Mouse (Mus musculus) frontal cortex, postnatal 14 days (tissue): ENCODE measurements at regions not wholly inside any gene's neighbourhood (a gene's known extent, or its start where the extent isn't known, plus 50 kb on each side); places are given as distances from the start of the nearest gene placed in this dataset.

ENCODE experiments used
- DNase-seq, 2 experiments: peaks; one replicate each; pipeline ENCODE4 v3.0.0; 2022; ENCODE audit warnings: low spot score in 2 of 2

GRCm38 (mm10) chr6:140300470-140301145 lies 123.2 kb upstream of the Plekha5 start:
- no peak for DNase-seq

DNA sequence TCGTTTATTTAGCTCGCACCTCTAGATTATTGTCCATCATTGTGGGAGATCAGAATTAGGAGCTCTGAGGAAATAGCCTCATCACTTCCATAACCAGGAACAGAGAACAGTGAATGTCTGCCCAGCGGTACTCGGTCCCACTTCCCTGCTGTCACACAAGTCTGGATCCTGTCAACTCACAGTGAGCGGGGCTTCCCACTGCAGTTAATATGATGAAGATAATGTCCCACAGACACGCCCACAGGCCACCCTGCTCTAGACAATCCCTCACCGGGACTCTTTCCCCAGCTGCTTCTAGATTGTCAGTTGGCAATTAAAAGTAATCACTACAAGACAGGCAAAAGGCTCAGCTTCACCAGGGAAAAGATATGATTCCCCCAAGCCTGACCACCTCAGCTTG lies 124.2 kb upstream of the Plekha5 start:
- no peak for DNase-seq

DNA sequence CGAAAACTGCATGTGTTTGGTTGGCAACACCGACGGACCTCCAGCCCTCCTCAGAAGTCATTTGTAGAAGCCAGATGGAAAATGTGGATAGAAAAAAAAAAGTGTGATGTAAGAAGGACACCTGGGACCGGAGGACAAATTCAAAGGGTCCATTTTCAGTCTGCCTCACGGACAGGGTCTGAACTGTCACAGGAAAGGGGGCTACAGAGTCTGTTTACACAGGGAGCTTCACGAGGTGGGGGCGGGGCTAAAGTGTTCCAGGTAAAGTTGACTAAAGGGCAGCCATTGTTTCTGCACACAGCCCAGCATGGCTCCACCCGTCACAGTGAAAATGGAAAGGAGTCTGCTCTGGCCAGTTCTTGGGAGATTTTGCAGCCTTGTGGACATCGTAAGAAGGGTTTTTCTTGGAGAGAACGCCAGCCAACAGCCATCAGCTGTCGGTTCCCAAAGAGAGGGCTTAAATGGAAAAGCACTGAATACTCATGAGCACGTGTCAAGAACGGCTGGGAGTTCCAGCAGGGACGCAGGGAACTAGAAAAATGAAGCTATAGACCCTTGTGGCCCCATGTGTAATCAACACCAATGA lies 125.8 kb upstream of the Plekha5 start:
- DNase-seq: no peak

- DNase-seq: no peak
These were observed 126.3 kb upstream of the Plekha5 start for GRCm38 (mm10) chr6:140297561-140297960.

DNA sequence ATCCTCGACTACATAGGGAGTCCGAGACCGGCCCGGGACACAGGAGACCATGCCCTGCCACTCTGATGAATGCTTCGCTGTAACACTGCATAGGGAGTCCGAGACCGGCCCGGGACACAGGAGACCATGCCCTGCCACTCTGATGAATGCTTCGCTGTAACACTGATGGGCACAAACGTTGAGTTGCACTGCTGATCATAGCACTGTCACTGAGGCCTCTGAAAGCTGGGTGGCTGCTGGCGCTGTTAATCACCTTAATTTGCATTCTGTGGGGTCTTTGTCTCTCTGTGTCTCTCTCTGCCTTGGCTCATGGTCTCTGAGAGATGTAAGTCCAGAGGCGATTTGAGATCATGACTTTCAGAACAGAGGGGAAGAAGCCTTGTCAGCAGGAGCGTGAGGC lies 133.7 kb upstream of the Plekha5 start:
- DNase-seq: no peak

DNA sequence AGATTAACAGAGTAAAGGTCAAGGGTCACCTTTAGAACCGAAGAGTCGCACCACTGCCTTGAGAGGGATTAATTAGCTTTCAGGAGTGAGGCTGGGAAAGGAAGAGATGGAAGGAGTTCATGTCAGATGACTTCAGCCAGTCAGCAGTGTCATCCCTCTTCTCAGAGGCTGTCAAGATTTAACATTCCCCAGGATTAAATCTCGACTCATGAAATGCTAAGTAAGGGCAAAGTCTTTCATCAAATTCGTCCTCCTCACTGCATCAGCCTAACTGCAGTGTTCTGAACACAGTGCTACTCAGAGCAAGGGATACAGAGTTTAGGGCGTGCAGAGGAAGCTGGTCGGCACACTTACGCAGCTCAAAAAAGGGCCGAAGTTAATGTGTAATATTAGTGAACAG lies 135.1 kb upstream of the Plekha5 start:
- DNase-seq: no peak

DNA sequence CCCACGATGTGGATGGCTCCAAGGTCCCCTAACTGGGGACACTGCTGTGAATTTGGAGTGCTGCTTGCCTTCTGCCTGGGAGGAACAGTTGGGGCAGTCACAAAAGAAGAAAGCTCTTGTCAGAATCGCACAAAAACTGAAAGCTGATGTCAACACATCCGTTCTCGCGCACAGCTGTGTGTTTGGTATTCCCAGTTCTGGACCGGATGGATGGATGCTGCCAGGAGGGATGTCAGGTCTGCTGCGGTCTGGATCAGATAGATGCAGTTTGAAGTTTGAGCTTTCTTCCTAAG lies 141.6 kb upstream of the Plekha5 start:
- no peak for DNase-seq

DNA sequence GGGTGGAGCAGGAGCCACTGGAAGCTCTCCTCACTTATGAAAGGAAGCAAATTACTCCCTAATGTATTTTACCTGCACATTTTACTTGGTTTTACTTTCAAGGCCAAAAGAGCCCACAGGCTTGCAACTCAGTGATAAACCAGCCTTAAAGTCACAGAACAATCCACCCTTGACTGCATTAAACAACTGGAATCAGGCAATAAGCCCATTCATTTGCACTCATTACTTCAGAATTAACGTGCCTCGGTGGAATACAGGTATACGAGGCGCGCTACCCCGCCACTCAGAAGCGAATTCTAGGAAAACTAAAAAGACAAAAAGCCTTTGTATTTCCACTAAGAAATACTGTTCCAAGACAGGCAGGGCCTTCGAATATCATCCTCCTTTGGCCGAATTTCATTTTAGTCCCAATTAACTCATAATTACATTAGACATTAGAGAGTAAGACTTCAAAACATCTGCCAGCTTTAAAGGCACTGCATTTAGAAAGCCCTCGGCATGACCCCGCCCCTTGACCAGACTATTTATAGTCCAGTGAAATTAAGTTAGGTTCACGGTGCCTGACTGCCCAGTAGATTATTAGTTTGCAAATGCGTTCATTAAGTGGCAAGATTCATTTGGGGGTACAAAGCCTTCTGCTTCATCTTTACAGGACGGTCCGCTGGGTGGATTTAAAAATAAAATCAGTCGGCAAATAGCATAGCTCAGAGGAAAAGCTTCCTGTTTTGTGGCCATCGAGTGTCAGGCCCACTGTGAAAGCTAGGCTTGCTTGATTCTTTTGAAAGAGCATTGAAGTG lies 142.2 kb upstream of the Plekha5 start:
- DNase-seq: no peak

DNA sequence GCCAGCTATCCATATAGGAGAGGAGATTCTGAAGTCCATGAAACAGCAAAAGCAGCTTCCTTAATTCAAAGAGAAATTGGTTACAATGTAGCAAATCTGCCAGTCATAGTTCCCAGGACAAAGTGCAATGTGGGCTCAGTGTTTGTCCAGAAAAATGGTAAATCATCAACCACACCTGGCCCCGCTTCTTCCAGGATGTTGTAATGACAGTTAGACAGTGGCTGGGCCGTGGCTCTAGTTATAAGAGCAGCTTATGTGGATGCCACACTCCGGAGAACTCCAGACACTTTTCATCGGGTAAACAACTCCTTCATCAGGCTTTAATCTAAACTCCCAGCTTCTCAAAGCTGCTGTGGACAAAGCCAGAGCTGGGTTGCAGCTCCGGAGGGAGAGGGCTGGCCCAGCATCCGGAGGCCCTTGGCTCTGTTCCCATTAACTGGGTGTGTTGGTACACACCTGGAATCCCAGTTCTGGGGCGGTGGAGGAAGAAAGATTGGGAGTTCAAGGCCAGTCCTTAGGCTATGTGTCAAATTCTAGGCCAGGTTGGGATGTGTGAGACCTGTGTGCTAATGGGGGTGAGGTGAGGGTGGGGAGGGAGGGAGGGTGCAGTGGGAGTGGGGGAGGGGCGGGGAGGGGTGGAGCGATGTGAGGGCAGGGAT lies 142.9 kb upstream of the Plekha5 start:
- no peak for DNase-seq

DNA sequence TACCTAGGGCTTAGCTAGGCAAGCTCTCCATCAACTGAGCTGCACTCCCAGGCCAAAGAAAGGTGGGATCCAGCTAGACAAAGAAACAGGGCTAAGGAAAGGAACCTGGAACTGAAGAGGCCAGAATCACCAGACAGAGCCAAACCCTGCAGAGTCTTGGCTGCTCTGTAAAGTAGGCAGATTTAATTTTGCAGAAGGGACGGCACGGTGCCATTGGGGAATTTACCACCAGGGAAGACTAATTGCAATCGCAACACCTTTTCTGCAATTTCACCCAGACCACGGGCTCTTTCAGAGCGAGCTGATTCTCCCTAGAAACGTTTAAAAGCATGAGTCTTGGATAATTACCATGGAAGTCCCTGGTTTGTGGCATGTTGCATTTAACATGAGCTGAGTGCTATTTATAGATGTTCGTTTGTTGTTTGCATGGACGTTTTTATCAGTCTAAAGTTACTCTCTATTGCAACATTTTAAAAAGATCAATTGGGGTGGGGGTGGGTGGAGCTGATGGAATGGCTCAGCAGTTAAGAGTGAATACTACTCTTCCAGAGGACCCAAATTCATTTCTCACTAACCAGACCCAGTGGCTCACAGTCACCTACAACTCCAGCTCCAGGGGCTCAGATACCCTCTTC lies 144.0 kb upstream of the Plekha5 start:
- no peak for DNase-seq

DNA sequence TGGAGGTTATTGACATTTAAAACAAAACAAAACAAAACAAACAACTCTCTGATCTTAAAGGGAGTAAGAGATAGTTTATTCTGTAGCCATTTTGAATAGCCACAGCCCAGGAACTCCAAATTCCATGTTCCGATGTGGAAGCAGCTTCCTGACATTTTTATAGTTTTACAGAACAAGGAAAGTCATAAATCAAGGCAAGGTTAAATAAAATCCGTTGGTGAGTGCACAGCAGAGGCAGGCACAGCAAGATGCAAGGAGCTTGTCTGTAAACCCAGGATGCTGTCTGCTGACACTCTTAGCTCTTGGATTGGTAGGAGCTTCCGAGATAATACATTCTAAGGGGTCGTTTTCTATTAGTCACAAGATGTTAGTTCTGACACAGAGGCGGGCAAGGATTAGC lies 145.1 kb upstream of the Plekha5 start:
- no peak for DNase-seq

GRCm38 (mm10) chr6:140270592-140270991 lies 153.3 kb upstream of the Plekha5 start:
- DNase-seq: no peak

- DNase-seq: no peak
These were observed 155.4 kb upstream of the Plekha5 start for GRCm38 (mm10) chr6:140268315-140269070.

DNA sequence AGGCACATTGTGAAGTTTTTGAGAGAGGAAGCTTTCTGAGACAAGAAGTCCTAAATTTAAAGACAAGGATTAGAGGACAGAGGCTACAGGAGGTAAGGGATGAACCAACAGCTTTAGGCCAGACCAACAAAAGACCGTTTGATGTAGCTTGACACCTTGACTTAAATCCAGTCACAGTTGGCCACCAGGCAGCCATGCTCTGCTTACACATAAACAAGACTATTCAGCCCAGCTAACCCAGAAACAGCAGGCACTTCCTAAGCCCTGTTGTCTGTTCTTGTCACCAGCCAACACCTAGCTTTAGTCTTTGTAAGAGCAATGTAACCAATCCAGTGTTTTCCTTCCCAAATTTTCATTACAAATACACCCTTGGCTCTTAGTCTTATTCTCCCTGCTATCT lies 159.9 kb upstream of the Plekha5 start:
- no peak for DNase-seq

DNA sequence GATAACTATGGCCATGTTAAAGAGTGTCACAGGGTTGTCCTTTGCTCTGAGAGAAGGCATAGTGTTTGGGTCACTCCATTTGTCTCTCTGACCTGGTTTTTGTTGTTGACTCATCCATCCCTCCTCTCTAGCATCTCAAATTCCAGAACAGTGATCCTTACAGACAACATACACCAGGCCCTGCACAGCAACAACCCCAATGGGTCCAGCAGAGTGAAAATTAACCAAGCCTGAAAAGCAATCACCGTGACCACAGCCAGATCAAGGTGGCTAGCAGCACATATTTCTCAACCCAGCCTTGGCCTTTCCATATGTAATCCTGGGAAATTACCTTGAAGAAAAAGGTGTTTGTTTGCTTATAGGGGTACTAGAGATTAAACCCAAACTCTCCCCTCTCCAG lies 162.0 kb upstream of the Plekha5 start:
- DNase-seq: no peak

GRCm38 (mm10) chr6:140258761-140259160 lies 165.1 kb upstream of the Plekha5 start:
- DNase-seq: no peak

- no peak for DNase-seq
These were observed 165.8 kb upstream of the Plekha5 start for GRCm38 (mm10) chr6:140258101-140258500.

- DNase-seq: no peak
These were observed 172.3 kb upstream of the Plekha5 start for GRCm38 (mm10) chr6:140251527-140251926.

- no peak for DNase-seq
These were observed 180.3 kb upstream of the Plekha5 start for GRCm38 (mm10) chr6:140243411-140244151.

GRCm38 (mm10) chr6:140239356-140239755 lies 184.5 kb upstream of the Plekha5 start:
- DNase-seq: no peak

- DNase-seq: no peak
These were observed 190.3 kb upstream of the Plcz1 start for GRCm38 (mm10) chr6:140231537-140231936.
